Mouse (Mus musculus) c-Kit-positive CD71-negative TER-119-negative erythroid progenitor cells, embryonic 14.5 days (primary cell): ENCODE results near the gene Agxt2.

ENCODE experiments used
- DNase-seq: peaks from one replicate; pipeline ENCODE4 v3.0.0-alpha.2; 2013; ENCODE audit warnings: low read depth

Agxt2 gene

GRCm38 (mm10) chr15:10358039-10358948 is at the start of gene Agxt2:
Agxt2 (plus strand) TSS chr15:10358532.
- DNase-seq = no peak

GRCm38 (mm10) chr15:10311826-10312225 is 46.5 kb upstream of the Agxt2 start:
- no peak for DNase-seq

- peak; percentile 32 for DNase-seq
These were observed 44.5 kb upstream of the Agxt2 start for GRCm38 (mm10) chr15:10313522-10314455.

- DNase-seq = no peak
These were observed 33.3 kb upstream of the Agxt2 start, which contains the start of gene Gm21973 for GRCm38 (mm10) chr15:10325080-10325479. Gm21973 (plus strand) TSS chr15:10325380.

- DNase-seq = no peak
These were observed 27.7 kb upstream of the Agxt2 start for GRCm38 (mm10) chr15:10330626-10331025.

GRCm38 (mm10) chr15:10332566-10332965 is 25.8 kb upstream of the Agxt2 start:
- no peak for DNase-seq

- no peak for DNase-seq
These were observed 19.7 kb upstream of the Agxt2 start for GRCm38 (mm10) chr15:10338606-10339005.

- DNase-seq = no peak
These were observed 11.3 kb upstream of the Agxt2 start for GRCm38 (mm10) chr15:10347044-10347443.

GRCm38 (mm10) chr15:10366331-10366730 is 8.0 kb downstream of the Agxt2 start:
- no peak for DNase-seq

- no peak for DNase-seq
These were observed 17.1 kb downstream of the Agxt2 start for GRCm38 (mm10) chr15:10375404-10375803.

GRCm38 (mm10) chr15:10378338-10378959 is 20.1 kb downstream of the Agxt2 start:
- no peak for DNase-seq

GRCm38 (mm10) chr15:10379757-10380458 is 21.6 kb downstream of the Agxt2 start:
- no peak for DNase-seq

- DNase-seq = no peak
These were observed 28.9 kb downstream of the Agxt2 start for GRCm38 (mm10) chr15:10387263-10387662.

GRCm38 (mm10) chr15:10399795-10400194 is 41.5 kb downstream of the Agxt2 start:
- no peak for DNase-seq

GRCm38 (mm10) chr15:10400415-10400814 is 42.1 kb downstream of the Agxt2 start:
- DNase-seq = peak; percentile 17

GRCm38 (mm10) chr15:10409842-10410241 is 51.5 kb downstream of the Agxt2 start:
- DNase-seq = no peak

- DNase-seq = no peak
These were observed 52.5 kb downstream of the Agxt2 start for GRCm38 (mm10) chr15:10410881-10411280.

GRCm38 (mm10) chr15:10413656-10414055 is 55.3 kb downstream of the Agxt2 start:
- no peak for DNase-seq

GRCm38 (mm10) chr15:10421138-10421784 is 62.9 kb downstream of the Agxt2 start:
- no peak for DNase-seq

- DNase-seq = no peak
These were observed 63.4 kb downstream of the Agxt2 start for GRCm38 (mm10) chr15:10421785-10422144.

- DNase-seq = no peak
These were observed 67.8 kb downstream of the Agxt2 start for GRCm38 (mm10) chr15:10426124-10426523.
